Mouse (Mus musculus) embryonic facial prominence, embryonic 11.5 days (tissue): ENCODE measurements around the gene Lmx1b. TPM values are rescaled to one million over a fixed set of nuclear protein-coding genes. Genes with fewer than 3 reads are reported as not detected.
A peak's percentile ranks its signal among the peaks of the same experiment; 100 is the strongest.

ENCODE experiments used
- ATAC-seq: fragments of 200-750 bp; cut with Nextera tagmentation; replicated peaks from 2 replicates; pipeline ENCODE4 v1.8.0; 2017; ENCODE audit warnings: low read depth; ENCODE audit not compliant: insufficient number of reproducible peaks, low FRiP score, low TSS enrichment
- DNase-seq: peaks from one replicate; pipeline ENCODE4 v3.0.0-alpha.2; 2015; ENCODE audit warnings: low spot score
- H3K27ac ChIP-seq: fragments of 300-500 bp; sonication (generic); replicated peaks from 2 replicates; pipeline ENCODE4 v1.5.1; 2014; ENCODE audit warnings: mild to moderate bottlenecking, low read depth, low read length, control low read depth
- H3K27me3 ChIP-seq: fragments of 300-500 bp; sonication (generic); 2 replicates; pipeline ENCODE4 v1.6.1; 2014; ENCODE audit warnings: mild to moderate bottlenecking, low read length, moderate library complexity, mixed read lengths; ENCODE audit not compliant: control insufficient read depth, insufficient read depth
- H3K36me3 ChIP-seq: fragments of 300-500 bp; sonication (generic); replicated peaks from 2 replicates; pipeline ENCODE4 v1.6.1; 2014; ENCODE audit warnings: low read depth, mild to moderate bottlenecking, low read length, moderate library complexity, mixed read lengths; ENCODE audit not compliant: control insufficient read depth, insufficient read depth
- H3K4me1 ChIP-seq: fragments of 300-500 bp; sonication (generic); 2 replicates; pipeline ENCODE4 v1.6.1; 2014; ENCODE audit warnings: low read length, mixed read lengths; ENCODE audit not compliant: control insufficient read depth, insufficient read depth
- H3K4me2 ChIP-seq: fragments of 300-500 bp; sonication (generic); 2 replicates; pipeline ENCODE4 v1.6.1; 2014; ENCODE audit warnings: low read depth, mild to moderate bottlenecking, control low read depth, low read length, moderate library complexity
- H3K4me3 ChIP-seq: fragments of 300-500 bp; sonication (generic); 2 replicates; pipeline ENCODE4 v1.5.1; 2014; ENCODE audit warnings: low read depth, low read length, control low read depth
- H3K9ac ChIP-seq: fragments of 300-500 bp; sonication (generic); replicated peaks from 2 replicates; pipeline ENCODE4 v1.6.1; 2014; ENCODE audit warnings: mild to moderate bottlenecking, control low read depth, low read length
- H3K9me3 ChIP-seq: fragments of 300-500 bp; sonication (generic); replicated peaks from 2 replicates; pipeline ENCODE4 v1.6.1; 2016; ENCODE audit warnings: mild to moderate bottlenecking, low read length, inconsistent platforms, mixed read lengths; ENCODE audit not compliant: control insufficient read depth
- WGBS: fragments of 180-500 bp; shearing (Covaris S2); extraction: QIAGEN DNeasy Blood & Tissue Kit; methylation state at CpG from one replicate; pipeline ENCODE4 v1.1.7; 2014; 5-methylcytosine and 5-hydroxymethylcytosine counted together
- polyA plus RNA-seq: library from polyadenylated mRNA; unstranded; fragments of >200 nt; fragmentation: Nextera tagmentation; extraction: Ambion mirVana; gene quantifications from 2 replicates; pipeline ENCODE4 v1.2.1, GENCODE M21; 2014

Lmx1b gene
- polyA plus RNA-seq, 1 experiment from 2014 or later = 1.2 TPM

DNA sequence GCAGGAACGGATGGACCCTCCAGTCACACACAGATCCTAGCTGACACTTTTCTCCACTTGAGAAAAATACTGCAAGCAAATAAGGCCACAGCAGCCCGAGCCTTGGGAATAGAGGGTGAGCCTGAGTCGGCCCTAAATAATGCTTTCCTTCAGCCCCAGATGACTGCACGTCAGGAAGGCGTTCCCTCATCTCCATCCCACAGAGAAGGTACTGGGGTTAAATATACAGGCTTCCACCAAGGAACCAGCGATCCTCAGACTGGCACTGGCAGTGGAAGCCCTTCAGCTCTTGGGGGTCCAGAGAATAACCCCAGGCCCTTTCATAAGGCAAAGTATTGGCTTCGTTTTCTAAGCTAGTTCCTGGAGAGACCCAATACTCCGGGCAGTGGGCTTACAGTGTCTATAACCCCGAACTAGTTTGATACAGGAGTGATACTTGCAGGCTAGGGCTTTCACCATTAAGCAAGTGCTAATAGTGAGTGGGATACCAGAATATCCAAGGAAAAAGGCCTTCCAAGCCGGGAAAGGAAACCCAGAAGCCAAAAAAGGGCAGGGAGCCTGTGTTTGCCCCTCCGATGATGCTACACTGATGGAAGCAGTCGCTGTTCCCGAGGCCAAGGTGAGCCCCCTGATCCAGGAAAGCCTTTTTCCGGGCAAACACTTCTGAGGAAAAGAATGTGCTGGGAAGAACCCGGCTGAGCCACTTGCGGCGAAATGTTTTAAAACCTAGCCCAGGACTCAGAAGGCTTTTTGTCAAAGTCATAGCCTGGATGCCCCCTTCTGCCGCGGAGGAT is 4.8 kb downstream of the Lmx1b start:
- H3K36me3 ChIP-seq = no peaks in the 10 kb centered on the region
- no peak overlapping the region for H3K9ac ChIP-seq
- no peak overlapping the region for H3K4me2 ChIP-seq
- H3K4me3 ChIP-seq = no peak overlapping the region
- peaks cover 80% of the 10 kb centered on the region for H3K27me3 ChIP-seq
- ATAC-seq (no peak), DNase-seq (no peak)
- WGBS = 5% methylated on average over 19 of the region's 19 CpGs
- H3K9me3 ChIP-seq = no peaks in the 10 kb centered on the region
- H3K4me1 ChIP-seq = peaks cover 14% of the 10 kb centered on the region
- H3K27ac ChIP-seq = no peak overlapping the region

GRCm38 (mm10) chr2:33634481-33635090 is 5.7 kb downstream of the Lmx1b start:
- H3K9me3 ChIP-seq = no peaks in the 10 kb centered on the region
- 28% methylated on average over 4 of the region's 4 CpGs for WGBS
- H3K4me3 ChIP-seq = no peak overlapping the region
- no peaks in the 10 kb centered on the region for H3K36me3 ChIP-seq
- no peak for ATAC-seq
- no peak overlapping the region for H3K9ac ChIP-seq
- H3K27me3 ChIP-seq = peaks cover 78% of the 10 kb centered on the region
- no peak overlapping the region for H3K4me2 ChIP-seq
- DNase-seq = no peak
- H3K4me1 ChIP-seq = peaks cover 14% of the 10 kb centered on the region
- no peak overlapping the region for H3K27ac ChIP-seq

DNA sequence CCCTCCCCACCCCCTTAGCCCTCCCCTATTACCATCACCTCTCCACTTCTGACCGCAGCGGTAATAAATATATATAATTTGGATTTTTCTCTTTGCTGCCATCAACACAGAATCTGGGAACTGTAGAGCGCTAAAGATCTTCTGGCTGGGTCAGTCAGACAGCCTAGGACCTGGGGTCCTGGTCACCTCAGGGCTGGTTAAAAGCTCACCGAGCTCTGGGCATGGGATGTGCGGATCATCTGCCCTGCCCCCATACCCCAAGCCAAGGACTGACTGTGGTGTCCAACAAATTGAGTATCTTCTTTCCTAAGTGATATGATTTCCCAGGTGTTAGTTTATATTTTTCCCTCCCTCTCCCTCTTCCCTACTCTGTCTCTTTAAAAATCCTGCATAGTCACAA is 6.4 kb downstream of the Lmx1b start:
- no peak for ATAC-seq
- no peaks in the 10 kb centered on the region for H3K9me3 ChIP-seq
- peaks cover 75% of the 10 kb centered on the region for H3K27me3 ChIP-seq
- no peak overlapping the region for H3K4me3 ChIP-seq
- H3K9ac ChIP-seq = no peak overlapping the region
- 10% methylated on average over 5 of the region's 5 CpGs for WGBS
- no peak overlapping the region for H3K27ac ChIP-seq
- no peaks in the 10 kb centered on the region for H3K36me3 ChIP-seq
- H3K4me2 ChIP-seq = no peak overlapping the region
- H3K4me1 ChIP-seq = peaks cover 14% of the 10 kb centered on the region
- no peak for DNase-seq

- ATAC-seq = no peak
- Histone ChIP-seq H3K36me3 (no peaks in the 10 kb centered on the region), H3K4me1 (peaks cover 14% of the 10 kb centered on the region), H3K4me2 (no peak overlapping the region), H3K27ac (no peak overlapping the region), H3K27me3 (peaks cover 70% of the 10 kb centered on the region), H3K4me3 (no peak overlapping the region), H3K9me3 (no peaks in the 10 kb centered on the region), H3K9ac (no peak overlapping the region)
- WGBS = 4% methylated on average over 5 of the region's 5 CpGs
- DNase-seq = no peak
These were observed 7.1 kb downstream of the Lmx1b start for GRCm38 (mm10) chr2:33633237-33633636.

GRCm38 (mm10) chr2:33632551-33633059 is 7.7 kb downstream of the Lmx1b start:
- ATAC-seq (no peak), DNase-seq (no peak)
- peaks cover 14% of the 10 kb centered on the region for H3K4me1 ChIP-seq
- H3K9ac ChIP-seq = no peak overlapping the region
- H3K27me3 ChIP-seq = peaks cover 68% of the 10 kb centered on the region
- no peak overlapping the region for H3K4me2 ChIP-seq
- no peak overlapping the region for H3K4me3 ChIP-seq
- WGBS = 15% methylated on average over 5 of the region's 5 CpGs
- no peaks in the 10 kb centered on the region for H3K9me3 ChIP-seq
- H3K27ac ChIP-seq = no peak overlapping the region
- H3K36me3 ChIP-seq = no peaks in the 10 kb centered on the region

GRCm38 (mm10) chr2:33631708-33632343 is 8.5 kb downstream of the Lmx1b start:
- H3K4me1 ChIP-seq = peaks cover 14% of the 10 kb centered on the region

GRCm38 (mm10) chr2:33631022-33631707 is 9.1 kb downstream of the Lmx1b start:
- 0% methylated on average over 40 of the region's 40 CpGs for WGBS
- H3K36me3 ChIP-seq = no peaks in the 10 kb centered on the region
- ATAC-seq = no peak
- no peak overlapping the region for H3K27ac ChIP-seq
- H3K4me3 ChIP-seq = peak overlapping the region; percentile 5
- H3K27me3 ChIP-seq = peaks cover 65% of the 10 kb centered on the region
- peaks cover 14% of the 10 kb centered on the region for H3K4me1 ChIP-seq
- no peaks in the 10 kb centered on the region for H3K9me3 ChIP-seq
- peak overlapping the region; percentile 19 for H3K4me2 ChIP-seq
- H3K9ac ChIP-seq = no peak overlapping the region
- no peak for DNase-seq

More at GRCm38 (mm10) chr2:33631708-33632343, 8.5 kb downstream of the Lmx1b start:
- Histone ChIP-seq H3K27ac (no peak overlapping the region), H3K4me2 (peak overlapping the region; percentile 19), H3K4me3 (peak overlapping the region; percentile 5), H3K9ac (no peak overlapping the region), H3K36me3 (no peaks in the 10 kb centered on the region), H3K27me3 (peaks cover 65% of the 10 kb centered on the region), H3K9me3 (no peaks in the 10 kb centered on the region)
- 1% methylated on average over 30 of the region's 31 CpGs for WGBS
- ATAC-seq = no peak
- no peak for DNase-seq
